Mouse (Mus musculus) v-Abl transformed pro-B cells (cell line): ENCODE measurements around the gene Kcnn1.

ENCODE experiments used
- in situ Hi-C, 2 experiments: fragments of 400-800 bp; cut with MboI; formaldehyde crosslinking; loops; one replicate each; pipeline ENCODE4 v1.15.1; 2025; ENCODE audit not compliant: unreplicated experiment in 2 of 2

Kcnn1 gene

GRCm38 (mm10) chr8:70894771-70895545 is 31.9 kb upstream of the Kcnn1 start:
- in situ Hi-C loops, result loop anchor here (5.0 to 25.0 kb wide), 4 partner anchors 310 to 767 kb away; partner anchors contain the start of genes Ankle1 (in 2 of the 2), Unc13a (in 2 of the 2) and Ocel1 (in 1 of the 2)

GRCm38 (mm10) chr8:70894385-70894720 is 31.3 kb upstream of the Kcnn1 start:
- in situ Hi-C loops, result loop anchor here (10.0 to 25.0 kb wide), 3 partner anchors 310 to 768 kb away; partner anchors contain the start of genes Unc13a (in 2 of the 2) and Ocel1 (in 1 of the 2)

DNA sequence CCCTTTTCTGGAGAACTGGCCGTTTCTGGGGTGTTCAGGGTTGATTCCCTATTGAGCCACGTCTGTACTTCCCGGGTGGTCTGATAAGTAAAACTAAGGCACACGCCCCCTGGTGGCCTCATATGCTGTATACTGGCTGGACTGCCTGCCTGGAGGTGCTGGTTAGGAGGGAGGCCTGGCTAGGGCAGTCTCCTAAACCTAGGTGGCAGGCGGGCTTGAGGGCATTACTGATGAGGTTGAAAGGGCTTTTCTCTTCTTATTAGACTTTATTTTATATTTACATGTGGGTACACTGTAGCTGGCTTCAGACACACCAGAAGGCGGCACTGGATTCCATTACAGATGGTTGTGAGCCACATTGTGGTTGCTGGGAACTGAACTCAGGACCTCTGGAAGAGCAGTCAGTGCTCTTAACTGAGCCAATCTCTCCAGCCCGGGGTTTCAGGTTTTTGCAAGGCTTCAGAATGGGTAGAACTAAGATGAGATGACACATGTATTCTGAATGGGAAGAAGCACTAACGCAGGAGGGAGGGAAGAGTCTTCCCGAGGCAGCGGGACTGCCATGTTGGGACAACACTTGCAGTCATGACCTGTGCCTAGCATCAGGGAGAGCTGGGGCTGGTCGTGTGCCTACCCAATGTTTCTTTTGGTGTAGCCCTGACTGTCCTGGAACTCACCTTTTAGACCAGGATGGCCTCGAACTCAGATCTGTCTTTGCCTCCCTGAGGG is 30.8 kb upstream of the Kcnn1 start:
- in situ Hi-C loops, result loop anchor here (10.0 to 25.0 kb wide), 3 partner anchors 311 to 768 kb away; partner anchors contain the start of genes Unc13a (in 2 of the 2) and Ocel1 (in 1 of the 2)

DNA sequence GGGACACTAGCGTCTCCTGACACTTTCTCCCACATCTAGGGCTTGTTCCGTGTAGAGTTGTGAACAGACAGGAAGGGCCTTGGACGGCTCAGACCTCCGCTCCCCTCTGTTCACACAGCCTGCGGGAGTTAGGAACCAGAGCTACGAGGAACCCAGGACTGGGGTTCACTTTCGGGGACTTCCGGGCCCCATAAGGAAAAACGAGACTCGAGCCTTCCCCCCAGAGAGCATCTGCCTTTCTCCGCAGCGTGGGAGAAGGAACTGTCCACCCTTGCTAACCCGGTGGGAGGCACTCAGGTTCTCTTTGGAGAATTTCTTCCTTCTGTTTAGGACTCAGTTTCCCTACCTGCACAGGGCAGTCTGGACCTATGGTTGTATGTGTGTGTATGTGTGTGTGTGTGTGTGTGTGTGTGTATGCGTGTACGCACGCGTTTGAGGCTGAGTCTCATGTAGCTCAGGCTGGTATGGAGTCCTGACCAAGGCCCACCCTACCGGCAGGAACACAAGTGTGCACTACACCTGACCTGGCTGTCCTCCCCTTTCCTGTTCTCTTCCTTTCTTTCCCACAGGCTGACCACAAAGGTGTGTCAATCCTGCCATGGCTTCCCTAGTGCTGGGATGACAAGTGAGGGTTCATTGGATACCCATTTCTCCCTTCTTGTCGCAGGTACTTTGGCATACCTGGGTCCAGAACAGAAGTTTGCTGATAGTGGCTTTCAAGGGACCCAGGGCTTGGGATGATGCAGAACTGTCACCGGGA is 30.0 kb upstream of the Kcnn1 start:
- in situ Hi-C loops, result loop anchor here (10.0 to 25.0 kb wide), 3 partner anchors 312 to 769 kb away; partner anchors contain the start of genes Unc13a (in 2 of the 2) and Ocel1 (in 1 of the 2)

GRCm38 (mm10) chr8:70892022-70892895 is 29.2 kb upstream of the Kcnn1 start, which contains the start of gene Slc5a5:
Slc5a5 (minus strand) TSS chr8:70892757.
- in situ Hi-C loops, result loop anchor here (10.0 to 25.0 kb wide), 3 partner anchors 313 to 770 kb away; partner anchors contain the start of genes Unc13a (in 2 of the 2) and Ocel1 (in 1 of the 2)

DNA sequence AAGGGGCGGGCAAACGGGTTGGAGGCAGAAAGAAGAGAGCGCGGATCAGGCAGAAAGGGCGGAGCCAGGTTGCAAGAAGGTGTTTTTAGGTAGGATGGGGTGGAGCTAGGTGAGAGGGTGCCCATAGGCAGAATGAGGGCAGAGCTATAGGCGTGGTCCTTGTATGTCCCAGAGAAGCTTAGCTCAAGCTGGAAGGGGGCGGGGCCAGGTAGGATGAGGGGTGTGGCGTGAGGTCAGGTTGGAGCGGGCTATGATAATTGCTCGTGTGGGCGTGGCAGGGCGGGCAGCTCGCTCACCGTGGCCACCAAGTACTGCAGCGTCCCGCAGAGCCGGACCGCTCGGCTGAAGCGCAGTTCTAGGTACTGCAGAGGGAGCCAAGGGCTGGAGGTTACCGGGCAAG is 28.3 kb upstream of the Kcnn1 start:
- in situ Hi-C loops, result loop anchor here (10.0 to 25.0 kb wide), 3 partner anchors 313 to 771 kb away; partner anchors contain the start of genes Unc13a (in 2 of the 2) and Ocel1 (in 1 of the 2)

- in situ Hi-C loops, result loop anchor here (10.0 to 25.0 kb wide), 3 partner anchors 314 to 772 kb away; partner anchors contain the start of genes Unc13a (in 2 of the 2) and Ocel1 (in 1 of the 2)
Measured at GRCm38 (mm10) chr8:70890656-70891055, 27.6 kb upstream of the Kcnn1 start.

GRCm38 (mm10) chr8:70887669-70888068 is 24.6 kb upstream of the Kcnn1 start:
- in situ Hi-C loops, result loop anchor here (25.0 kb wide), 1 partner anchor 775 kb away; the partner anchor contains the start of gene Unc13a (in 2 of the 2)

GRCm38 (mm10) chr8:70885612-70886011 is 22.6 kb upstream of the Kcnn1 start:
- in situ Hi-C loops, result loop anchor here (25.0 kb wide), 1 partner anchor 777 kb away; the partner anchor contains the start of gene Unc13a (in 2 of the 2)

- in situ Hi-C loops, result loop anchor here (25.0 kb wide), 1 partner anchor 778 kb away; the partner anchor contains the start of gene Unc13a (in 2 of the 2)
Measured at GRCm38 (mm10) chr8:70884683-70885082, 21.6 kb upstream of the Kcnn1 start.

DNA sequence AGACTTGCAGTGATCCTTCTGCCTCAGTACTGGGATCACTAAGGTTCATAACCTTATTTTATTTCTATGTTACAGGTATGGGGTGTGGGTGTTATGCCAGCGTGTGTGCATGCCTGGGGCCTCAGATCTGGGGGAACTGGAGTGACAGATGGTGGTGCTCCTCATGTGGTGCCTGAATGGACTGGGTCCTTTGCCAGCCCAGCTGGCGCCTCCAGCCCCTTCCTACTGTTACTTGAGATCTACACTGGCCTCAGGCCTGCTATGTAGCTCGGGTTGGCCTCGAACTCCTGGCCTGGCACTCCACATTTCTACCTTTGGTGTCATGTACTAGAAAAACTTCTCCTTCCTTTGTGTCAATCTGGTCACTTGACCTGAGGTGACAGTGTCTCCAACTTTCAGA is 21.1 kb upstream of the Kcnn1 start:
- in situ Hi-C loops, result loop anchor here (25.0 kb wide), 1 partner anchor 778 kb away; the partner anchor contains the start of gene Unc13a (in 2 of the 2)

DNA sequence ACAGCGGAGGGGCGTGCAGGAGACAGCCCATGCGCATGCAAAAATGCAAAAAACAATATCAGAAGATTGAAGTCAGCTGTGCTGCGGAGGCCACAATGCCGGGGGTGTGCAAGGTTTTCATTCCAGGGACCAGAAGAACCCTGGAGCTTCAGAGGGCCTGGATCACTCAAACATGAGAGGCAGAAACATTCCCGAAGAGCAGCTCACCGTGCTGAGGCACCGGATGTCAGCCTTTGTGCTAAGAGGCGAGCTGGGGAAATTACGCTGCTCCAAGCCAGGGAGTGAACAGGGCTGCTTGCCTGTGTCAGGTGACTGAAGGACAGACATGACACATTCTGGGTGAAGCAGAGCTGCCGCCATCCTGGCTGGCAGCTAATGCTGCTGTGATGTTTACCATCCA is 17.5 kb upstream of the Kcnn1 start:
- in situ Hi-C loops, result loop anchor here (25.0 kb wide), 1 partner anchor 782 kb away; the partner anchor contains the start of gene Unc13a (in 2 of the 2)

GRCm38 (mm10) chr8:70880126-70880525 is 17.1 kb upstream of the Kcnn1 start:
- in situ Hi-C loops, result loop anchor here (25.0 kb wide), 1 partner anchor 782 kb away; the partner anchor contains the start of gene Unc13a (in 2 of the 2)

DNA sequence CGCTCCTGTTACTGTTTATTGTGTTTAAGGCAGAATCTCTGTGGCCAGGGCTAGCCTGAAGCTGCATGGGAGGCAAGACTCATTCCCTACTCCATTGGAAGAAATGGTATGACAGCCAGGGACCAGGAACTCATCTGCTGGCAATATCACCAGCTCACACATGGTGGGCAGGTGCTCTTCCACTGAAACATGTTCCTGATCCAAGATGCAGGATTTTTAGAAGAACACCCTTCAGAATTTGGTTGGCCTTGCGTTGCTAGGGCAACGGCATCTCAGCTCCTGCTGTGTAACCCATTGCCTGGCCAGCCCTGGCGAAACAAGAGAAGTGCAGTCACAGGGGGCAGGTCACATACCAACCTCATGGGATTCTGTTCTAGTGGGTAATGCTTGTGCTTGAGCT is 16.4 kb upstream of the Kcnn1 start:
- in situ Hi-C loops, result loop anchor here (25.0 kb wide), 1 partner anchor 783 kb away; the partner anchor contains the start of gene Unc13a (in 2 of the 2)

- in situ Hi-C loops, result loop anchor here (25.0 kb wide), 1 partner anchor 784 kb away; the partner anchor contains the start of gene Unc13a (in 2 of the 2)
Measured at GRCm38 (mm10) chr8:70878178-70878577, 15.1 kb upstream of the Kcnn1 start.

GRCm38 (mm10) chr8:70876382-70876781 is 13.3 kb upstream of the Kcnn1 start:
- in situ Hi-C loops, result loop anchor here (25.0 kb wide), 1 partner anchor 786 kb away; the partner anchor contains the start of gene Unc13a (in 2 of the 2)

DNA sequence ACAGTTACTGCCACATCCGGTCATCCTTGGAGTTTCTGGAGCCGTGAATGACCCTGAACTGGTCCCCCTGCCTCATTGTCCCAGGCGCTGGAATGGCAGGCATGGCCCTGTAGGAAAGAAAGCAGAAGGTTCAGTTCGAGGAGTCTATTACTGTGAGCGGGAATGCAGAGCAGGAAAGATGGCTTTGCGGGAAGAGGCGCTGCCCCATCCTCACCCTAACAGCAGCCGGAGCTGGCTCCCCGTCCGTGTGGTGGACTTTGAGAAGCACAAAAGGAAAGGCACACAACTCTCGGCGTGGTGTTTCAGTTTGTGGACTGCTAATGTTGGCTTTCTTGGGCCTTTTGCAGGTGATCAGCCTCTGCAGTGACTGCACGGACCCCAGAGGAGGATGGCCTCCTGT is 11.4 kb upstream of the Kcnn1 start:
- in situ Hi-C loops, result no loop called here

DNA sequence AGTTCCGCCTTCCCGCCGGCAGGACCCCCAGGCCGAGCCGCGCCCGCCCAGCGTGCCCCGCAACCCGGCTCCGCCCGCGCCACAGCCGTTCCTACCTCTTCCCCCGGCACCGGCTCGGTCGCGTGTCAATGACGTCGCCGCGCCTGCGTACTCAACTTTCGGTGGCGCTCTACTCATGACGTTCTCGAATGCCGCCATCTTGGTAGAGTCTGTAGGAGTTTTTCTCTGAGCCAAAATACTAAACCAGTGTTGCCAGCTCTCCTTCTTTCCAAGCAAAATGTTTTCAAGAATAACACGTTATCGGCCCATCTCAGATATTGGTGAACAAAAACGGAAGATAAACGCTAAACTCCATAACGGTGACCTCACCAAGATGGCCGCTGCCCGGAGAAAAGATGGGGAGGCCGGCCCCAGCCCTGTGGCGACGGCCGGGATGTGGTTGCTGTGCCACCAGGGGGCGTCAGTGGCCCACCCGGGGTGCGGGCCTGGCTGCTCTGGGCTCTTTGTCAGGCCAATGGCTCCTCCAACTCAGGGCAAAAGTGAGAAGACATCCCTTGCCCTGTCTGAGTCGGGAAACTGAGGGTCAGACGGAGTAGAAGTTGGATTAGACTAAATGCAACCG is 10.4 kb upstream of the Kcnn1 start, which contains the start of gene Ccdc124:
Gene Ccdc124, minus strand, starts transcription at position 572 of the 622 bp plus-strand sequence.
- in situ Hi-C loops, result no loop called here
